Mouse (Mus musculus): ENCODE data around the gene Oxct2b. TPM values are rescaled to one million over a fixed set of nuclear protein-coding genes. Genes with fewer than 3 reads are reported as not detected.

Oxct2b gene
- polyA plus RNA-seq, 1 experiment from 2014 or later = not detected

- H3K4me2 ChIP-seq (replicated peaks; ENCODE audit: low read depth) = no peak overlapping the region
- no peak for TF ChIP-seq CTCF (IDR thresholded peaks at IDR 0.05; ENCODE audit: low read depth)
- no peak for TF ChIP-seq EP300 (optimal IDR thresholded peaks at IDR 0.05)
- no peaks in the 10 kb centered on the region for H3K9me3 ChIP-seq (ENCODE audit: control insufficient read depth, low read length)
- no peak overlapping the region for H3K27ac ChIP-seq (replicated peaks)
- H3K4me1 ChIP-seq (replicated peaks; ENCODE audit: control insufficient read depth, insufficient read depth) = no peaks in the 10 kb centered on the region
- H3K9ac ChIP-seq (ENCODE audit: low read length) = no peak overlapping the region
- H3K4me3 ChIP-seq (ENCODE audit: low read depth, low read length) = no peak overlapping the region
- ATAC-seq (ENCODE audit: low FRiP score, low TSS enrichment) = no peak
- WGBS = 85% methylated on average over 2 of the region's 2 CpGs
- no peaks in the 10 kb centered on the region for H3K27me3 ChIP-seq (ENCODE audit: control insufficient read depth, insufficient read depth, low read length)
- peaks cover 7% of the 10 kb centered on the region for H3K36me3 ChIP-seq (ENCODE audit: control insufficient read depth, insufficient read depth, low read length)
- no peak for DNase-seq (ENCODE audit: low spot score)
Measured at GRCm38 (mm10) chr4:123121286-123121685, 5.2 kb downstream of the Oxct2b start.

GRCm38 (mm10) chr4:123126626-123127025 lies 10.6 kb downstream of the Oxct2b start:
- WGBS = 93% methylated on average over 7 of the region's 7 CpGs
- Histone ChIP-seq H3K27me3 (ENCODE audit: control insufficient read depth, insufficient read depth, low read length) (no peaks in the 10 kb centered on the region), H3K4me1 (replicated peaks; ENCODE audit: control insufficient read depth, insufficient read depth) (no peaks in the 10 kb centered on the region), H3K4me3 (ENCODE audit: low read depth, low read length) (no peak overlapping the region), H3K9me3 (ENCODE audit: control insufficient read depth, low read length) (no peaks in the 10 kb centered on the region), H3K9ac (ENCODE audit: low read length) (no peak overlapping the region), H3K36me3 (ENCODE audit: control insufficient read depth, insufficient read depth, low read length) (peaks cover 30% of the 10 kb centered on the region), H3K4me2 (replicated peaks; ENCODE audit: low read depth) (no peak overlapping the region), H3K27ac (replicated peaks) (no peak overlapping the region)
- ATAC-seq (ENCODE audit: low FRiP score, low TSS enrichment) = no peak
- TF ChIP-seq EP300 (optimal IDR thresholded peaks at IDR 0.05) (no peak), CTCF (IDR thresholded peaks at IDR 0.05; ENCODE audit: low read depth) (no peak)
- DNase-seq (ENCODE audit: low spot score) = no peak

DNA sequence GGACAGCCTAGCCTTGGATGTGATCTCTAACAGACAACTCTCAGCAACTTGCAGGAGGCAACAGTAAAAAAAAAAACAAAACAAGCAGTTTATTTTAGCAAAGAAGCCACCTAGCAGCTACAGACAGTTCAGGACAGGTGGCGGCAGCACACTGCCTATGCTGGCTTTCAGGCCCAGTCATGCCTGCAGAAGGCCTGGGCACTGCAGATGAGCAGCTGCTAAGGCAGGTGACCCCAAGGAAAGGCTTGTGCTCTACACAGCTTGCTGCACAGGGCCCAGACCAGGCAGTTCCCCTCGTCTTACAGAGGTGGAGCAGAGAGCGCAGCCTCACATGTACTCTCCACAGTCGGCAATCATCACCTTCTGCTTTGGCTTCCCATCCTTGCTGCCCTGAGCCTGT lies 11.0 kb downstream of the Oxct2b start:
- ATAC-seq (ENCODE audit: low FRiP score, low TSS enrichment) (no peak), DNase-seq (ENCODE audit: low spot score) (no peak)
- no peak overlapping the region for H3K27ac ChIP-seq (replicated peaks)
- no peaks in the 10 kb centered on the region for H3K4me1 ChIP-seq (replicated peaks; ENCODE audit: control insufficient read depth, insufficient read depth)
- H3K9ac ChIP-seq (ENCODE audit: low read length) = no peak overlapping the region
- H3K36me3 ChIP-seq (ENCODE audit: control insufficient read depth, insufficient read depth, low read length) = peaks cover 32% of the 10 kb centered on the region
- H3K4me2 ChIP-seq (replicated peaks; ENCODE audit: low read depth) = no peak overlapping the region
- whole genome bisulfite sequencing = 87% methylated on average over 4 of the region's 4 CpGs
- H3K27me3 ChIP-seq (ENCODE audit: control insufficient read depth, insufficient read depth, low read length) = no peaks in the 10 kb centered on the region
- no peaks in the 10 kb centered on the region for H3K9me3 ChIP-seq (ENCODE audit: control insufficient read depth, low read length)
- no peak overlapping the region for H3K4me3 ChIP-seq (ENCODE audit: low read depth, low read length)
- TF ChIP-seq EP300 (optimal IDR thresholded peaks at IDR 0.05) = no peak
- no peak for TF ChIP-seq CTCF (IDR thresholded peaks at IDR 0.05; ENCODE audit: low read depth)

DNA sequence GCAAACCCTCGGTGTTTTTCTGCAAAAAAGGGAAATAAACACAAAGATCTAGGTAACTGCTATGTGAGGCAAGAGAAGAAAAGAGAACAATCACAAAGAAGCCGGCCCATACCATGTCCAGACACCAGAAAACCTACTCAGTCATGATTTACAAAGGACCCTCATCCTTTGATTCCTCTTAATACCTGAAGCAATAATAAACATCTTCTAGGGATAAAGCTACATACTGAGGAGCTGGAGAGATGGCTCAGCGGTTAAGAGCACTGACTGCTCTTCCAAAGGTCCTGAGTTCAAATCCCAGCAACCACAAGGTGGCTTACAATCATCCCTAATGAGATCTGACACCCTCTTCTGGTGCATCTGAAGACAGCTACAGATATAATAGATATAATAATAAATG lies 21.5 kb downstream of the Oxct2b start:
- DNase-seq (ENCODE audit: low spot score) (no peak), ATAC-seq (ENCODE audit: low FRiP score, low TSS enrichment) (no peak)
- H3K4me3 ChIP-seq (ENCODE audit: low read depth, low read length) = no peak overlapping the region
- 0 out of 2 replicates have a peak, but pooled peaks cover 5% of the 10 kb centered on the region for H3K4me1 ChIP-seq (replicated peaks; ENCODE audit: control insufficient read depth, insufficient read depth)
- no peaks in the 10 kb centered on the region for H3K9me3 ChIP-seq (ENCODE audit: control insufficient read depth, low read length)
- H3K9ac ChIP-seq (ENCODE audit: low read length) = no peak overlapping the region
- no peaks in the 10 kb centered on the region for H3K27me3 ChIP-seq (ENCODE audit: control insufficient read depth, insufficient read depth, low read length)
- TF ChIP-seq EP300 (optimal IDR thresholded peaks at IDR 0.05) (no peak), CTCF (IDR thresholded peaks at IDR 0.05; ENCODE audit: low read depth) (no peak)
- H3K4me2 ChIP-seq (replicated peaks; ENCODE audit: low read depth) = no peak overlapping the region
- H3K27ac ChIP-seq (replicated peaks) = no peak overlapping the region
- 71% methylated on average over 3 of the region's 3 CpGs for WGBS
- peaks cover 22% of the 10 kb centered on the region for H3K36me3 ChIP-seq (ENCODE audit: control insufficient read depth, insufficient read depth, low read length)

DNA sequence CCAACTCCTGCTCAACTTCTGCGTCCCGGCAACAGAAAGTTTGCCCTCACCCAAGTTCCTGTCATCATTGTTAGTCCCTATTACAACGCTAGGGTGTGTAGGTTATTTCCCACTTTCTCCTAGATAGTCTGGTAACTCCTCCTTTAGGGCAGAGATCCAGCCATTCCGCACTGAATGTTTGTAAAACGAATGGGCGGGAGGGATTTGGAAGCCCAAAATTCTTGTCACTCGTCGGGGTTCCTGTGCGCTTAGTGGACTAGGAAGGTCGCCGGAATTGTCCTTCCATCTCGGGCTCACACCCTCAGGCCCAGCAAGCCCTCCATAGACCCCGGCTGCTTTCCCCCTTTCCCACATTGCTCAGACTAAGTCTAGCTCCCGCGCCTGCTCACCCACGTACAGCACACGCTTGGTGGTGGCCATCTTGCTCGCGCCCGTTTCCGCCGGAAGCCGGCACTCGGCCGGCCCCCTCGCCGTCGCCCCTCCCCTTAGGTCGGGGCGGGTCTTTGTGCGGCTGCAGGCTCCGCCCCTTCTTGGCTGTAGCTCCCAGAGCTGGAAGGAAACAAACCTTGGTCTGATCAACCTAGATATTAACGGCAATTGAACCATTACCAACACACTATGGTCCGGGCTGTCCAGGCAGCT lies 23.6 kb downstream of the Oxct2b start, which contains the start of gene Ppie:
Gene Ppie, minus strand, starts transcription at position 439 of the 642 bp plus-strand sequence.
- peak; percentile 56 for TF ChIP-seq CTCF (IDR thresholded peaks at IDR 0.05; ENCODE audit: low read depth)
- TF ChIP-seq EP300 (optimal IDR thresholded peaks at IDR 0.05) = no peak
- peak within 1 kb of the TSS; percentile 83 for H3K4me2 ChIP-seq (replicated peaks; ENCODE audit: low read depth)
- peak within 1 kb of the TSS; percentile 69 for H3K9ac ChIP-seq (ENCODE audit: low read length)
- peak within 1 kb of the TSS; percentile 89 for H3K27ac ChIP-seq (replicated peaks)
- no peaks in the 10 kb centered on the region for H3K9me3 ChIP-seq (ENCODE audit: control insufficient read depth, low read length)
- ATAC-seq (ENCODE audit: low FRiP score, low TSS enrichment) = peak; percentile 99
- peak; percentile 95 for DNase-seq (ENCODE audit: low spot score)
- no peaks in the 10 kb centered on the region for H3K27me3 ChIP-seq (ENCODE audit: control insufficient read depth, insufficient read depth, low read length)
- under 1% methylated on average over 34 of the region's 34 CpGs for WGBS
- 0 out of 2 replicates have a peak, but pooled peaks cover 5% of the 10 kb centered on the region for H3K4me1 ChIP-seq (replicated peaks; ENCODE audit: control insufficient read depth, insufficient read depth)
- H3K4me3 ChIP-seq (ENCODE audit: low read depth, low read length) = peak within 1 kb of the TSS; percentile 66
- H3K36me3 ChIP-seq (ENCODE audit: control insufficient read depth, insufficient read depth, low read length) = peaks cover 8% of the 10 kb centered on the region

DNA sequence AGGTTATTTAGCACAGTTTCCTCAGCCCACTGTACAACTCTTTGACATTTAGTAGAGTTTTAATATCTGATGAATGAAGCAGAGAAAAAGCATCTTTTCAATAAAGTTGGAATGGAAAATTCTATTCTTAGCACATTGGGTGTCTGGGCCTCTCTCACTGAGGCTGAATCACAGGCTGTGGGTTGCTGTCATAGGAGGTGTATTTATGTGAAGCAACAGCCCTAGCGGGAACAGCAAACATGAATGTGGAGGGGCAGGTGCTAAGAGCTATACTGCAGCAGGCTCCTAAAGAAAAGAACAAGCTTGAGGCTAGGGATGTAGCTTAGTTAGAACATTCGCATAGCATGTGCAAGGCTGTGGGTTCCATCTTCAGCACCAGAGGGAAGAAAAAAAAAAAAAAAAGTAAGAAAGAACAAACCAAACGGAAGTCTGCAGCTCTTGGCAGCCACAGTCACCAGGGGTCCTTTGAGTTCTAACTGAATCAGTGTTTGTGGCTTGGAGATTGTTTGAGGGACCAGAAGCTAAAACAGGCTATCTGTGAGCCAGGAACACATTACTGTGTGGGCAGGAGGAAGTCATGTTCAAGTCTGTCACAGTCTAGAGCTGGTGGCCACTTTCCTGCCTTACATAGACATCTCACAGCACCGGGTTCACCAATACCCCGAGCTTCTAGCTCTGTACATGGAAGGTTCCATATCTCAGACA lies 31.5 kb downstream of the Oxct2b start:
- no peak overlapping the region for H3K4me2 ChIP-seq (replicated peaks; ENCODE audit: low read depth)
- DNase-seq (ENCODE audit: low spot score) = no peak
- no peaks in the 10 kb centered on the region for H3K4me1 ChIP-seq (replicated peaks; ENCODE audit: control insufficient read depth, insufficient read depth)
- H3K27ac ChIP-seq (replicated peaks) = no peak overlapping the region
- WGBS = 64% methylated on average over 5 of the region's 5 CpGs
- ATAC-seq (ENCODE audit: low FRiP score, low TSS enrichment) = no peak
- no peak overlapping the region for H3K4me3 ChIP-seq (ENCODE audit: low read depth, low read length)
- H3K36me3 ChIP-seq (ENCODE audit: control insufficient read depth, insufficient read depth, low read length) = no peaks in the 10 kb centered on the region
- TF ChIP-seq EP300 (optimal IDR thresholded peaks at IDR 0.05) = no peak
- no peak for TF ChIP-seq CTCF (IDR thresholded peaks at IDR 0.05; ENCODE audit: low read depth)
- H3K9ac ChIP-seq (ENCODE audit: low read length) = no peak overlapping the region
- no peaks in the 10 kb centered on the region for H3K9me3 ChIP-seq (ENCODE audit: control insufficient read depth, low read length)
- no peaks in the 10 kb centered on the region for H3K27me3 ChIP-seq (ENCODE audit: control insufficient read depth, insufficient read depth, low read length)

Data from stomach, postnatal 0 days (tissue).